Mouse (Mus musculus) forebrain, postnatal 0 days (tissue): ENCODE results near the gene Pax2. TPM values are rescaled to one million over a fixed set of nuclear protein-coding genes. Genes with fewer than 3 reads are reported as not detected.

Source experiments
- ATAC-seq: fragments of 200-750 bp; cut with Nextera tagmentation; 2 replicates; pipeline ENCODE4 v1.8.0; 2017; ENCODE audit warnings: mild to moderate bottlenecking, moderate library complexity
- DNase-seq: peaks from one replicate; pipeline ENCODE4 v3.0.0-alpha.2; 2015
- H3K27ac ChIP-seq: fragments of 300-500 bp; sonication (generic); 2 replicates; pipeline ENCODE4 v1.5.1; 2014; ENCODE audit warnings: low read depth, mild to moderate bottlenecking, antibody characterized with exemption, low read length, moderate library complexity, mixed read lengths
- H3K27me3 ChIP-seq: fragments of 300-500 bp; sonication (generic); 2 replicates; pipeline ENCODE4 v1.6.1; 2014; ENCODE audit warnings: mild to moderate bottlenecking, low read length, mixed read lengths; ENCODE audit not compliant: insufficient read depth
- H3K36me3 ChIP-seq: fragments of 300-500 bp; sonication (generic); 2 replicates; pipeline ENCODE4 v1.6.1; 2014; ENCODE audit warnings: mild to moderate bottlenecking, moderate library complexity; ENCODE audit not compliant: insufficient read depth
- H3K4me1 ChIP-seq: fragments of 300-500 bp; sonication (generic); 2 replicates; pipeline ENCODE4 v1.6.1; 2014; ENCODE audit warnings: antibody characterized with exemption; ENCODE audit not compliant: insufficient read depth
- H3K4me2 ChIP-seq: fragments of 300-500 bp; sonication (generic); 2 replicates; pipeline ENCODE4 v1.6.1; 2014; ENCODE audit warnings: low read depth, mild to moderate bottlenecking, moderate library complexity
- H3K4me3 ChIP-seq: fragments of 300-500 bp; sonication (generic); 2 replicates; pipeline ENCODE4 v1.5.1; 2014; ENCODE audit warnings: low read depth, low read length, mixed read lengths
- H3K9ac ChIP-seq: fragments of 300-500 bp; sonication (generic); 2 replicates; pipeline ENCODE4 v1.6.1; 2014; ENCODE audit warnings: mild to moderate bottlenecking
- H3K9me3 ChIP-seq: fragments of 300-500 bp; sonication (generic); 2 replicates; pipeline ENCODE4 v1.6.1; 2016; ENCODE audit warnings: low read length
- CTCF ChIP-seq: sonication (generic); IDR thresholded peaks from 2 replicates; pipeline ENCODE4 v1.5.1; 2016; ENCODE audit warnings: antibody characterized with exemption, control low read depth, low read depth
- whole genome bisulfite sequencing: fragments of 180-500 bp; shearing (Covaris S2); extraction: QIAGEN DNeasy Blood & Tissue Kit; methylation state at CpG from one replicate; pipeline ENCODE4 v1.1.7; 2014; 5-methylcytosine and 5-hydroxymethylcytosine counted together
- polyA plus RNA-seq: library from polyadenylated mRNA; unstranded; fragments of >200 nt; fragmentation: Nextera tagmentation; extraction: Ambion mirVana; gene quantifications from 2 replicates; pipeline ENCODE4 v1.2.1, GENCODE M21; 2015
- total RNA-seq: library from RNA; depleted of rRNA; stranded (reverse); fragments of >200 nt; gene quantifications from 2 replicates; pipeline ENCODE4 v1.2.3, GENCODE M21; 2014; rRNA removed

Pax2 gene
- total RNA-seq = 0.05 TPM in 1 of 2 replicates, not detected in the other
- 0.06 TPM in 2 replicates for polyA plus RNA-seq

DNA sequence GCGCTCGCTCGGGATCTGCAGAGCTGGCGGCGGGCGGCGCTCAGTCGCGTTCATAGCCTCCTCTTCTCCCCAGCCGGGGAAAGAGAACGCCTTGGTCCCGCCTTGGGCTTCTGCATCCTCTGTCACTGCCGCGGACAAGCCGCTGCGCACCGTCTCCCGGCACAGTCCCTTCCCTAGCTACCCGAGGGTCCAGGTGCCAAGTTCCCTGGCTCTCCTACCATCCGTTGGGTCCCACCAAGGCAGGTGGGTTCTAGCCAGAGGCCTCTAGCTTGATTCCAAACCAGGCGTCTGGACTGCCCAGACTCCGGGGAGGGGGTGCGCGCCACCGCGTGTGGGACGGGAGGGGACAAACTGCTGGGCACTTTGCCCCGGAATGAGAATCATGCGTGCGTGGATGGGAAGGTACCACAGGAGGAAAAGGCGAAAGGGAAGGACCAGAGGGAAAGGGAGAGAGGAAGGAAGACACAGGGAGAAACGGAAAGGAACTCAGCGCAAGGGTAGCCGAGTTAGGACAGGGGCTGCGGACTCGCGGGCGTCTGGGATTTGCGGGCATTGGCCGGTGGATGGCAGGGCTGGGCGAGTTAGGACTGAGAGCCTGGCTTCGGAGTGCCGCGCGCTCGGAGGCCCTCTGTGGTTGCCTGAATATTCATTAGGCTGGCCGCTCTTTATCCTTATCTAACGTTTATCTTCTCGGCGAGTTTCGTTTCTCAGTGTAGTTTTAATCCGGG is at the start of gene Pax2:
Gene Pax2, plus strand, starts transcription at position 353 of the 728 bp plus-strand sequence.
- no peak within 1 kb of the TSS for H3K9ac ChIP-seq
- H3K4me1 ChIP-seq = no peaks in the 10 kb centered on the region
- no peaks in the 10 kb centered on the region for H3K9me3 ChIP-seq
- peak within 1 kb of the TSS; percentile 25 for H3K4me3 ChIP-seq
- H3K27ac ChIP-seq = no peak within 1 kb of the TSS
- DNase-seq (no peak), ATAC-seq (0 out of 2 replicates have a peak, but pooled peaks have one; percentile 14)
- peak within 1 kb of the TSS; percentile 44 for H3K4me2 ChIP-seq
- TF ChIP-seq CTCF = no peak
- H3K27me3 ChIP-seq = peaks cover 70% of the 10 kb centered on the region
- 3% methylated on average over 49 of the region's 52 CpGs for WGBS
- H3K36me3 ChIP-seq = no peaks in the 10 kb centered on the region

GRCm38 (mm10) chr19:44708885-44709284 is 47.0 kb upstream of the Pax2 start:
- Histone ChIP-seq H3K4me2 (no peak overlapping the region), H3K4me3 (no peak overlapping the region), H3K36me3 (no peaks in the 10 kb centered on the region), H3K27ac (no peak overlapping the region), H3K9ac (no peak overlapping the region), H3K27me3 (no peaks in the 10 kb centered on the region), H3K9me3 (no peaks in the 10 kb centered on the region), H3K4me1 (no peaks in the 10 kb centered on the region)
- TF ChIP-seq CTCF = no peak
- no peak for DNase-seq
- 68% methylated on average over 3 of the region's 3 CpGs for WGBS
- ATAC-seq = no peak

DNA sequence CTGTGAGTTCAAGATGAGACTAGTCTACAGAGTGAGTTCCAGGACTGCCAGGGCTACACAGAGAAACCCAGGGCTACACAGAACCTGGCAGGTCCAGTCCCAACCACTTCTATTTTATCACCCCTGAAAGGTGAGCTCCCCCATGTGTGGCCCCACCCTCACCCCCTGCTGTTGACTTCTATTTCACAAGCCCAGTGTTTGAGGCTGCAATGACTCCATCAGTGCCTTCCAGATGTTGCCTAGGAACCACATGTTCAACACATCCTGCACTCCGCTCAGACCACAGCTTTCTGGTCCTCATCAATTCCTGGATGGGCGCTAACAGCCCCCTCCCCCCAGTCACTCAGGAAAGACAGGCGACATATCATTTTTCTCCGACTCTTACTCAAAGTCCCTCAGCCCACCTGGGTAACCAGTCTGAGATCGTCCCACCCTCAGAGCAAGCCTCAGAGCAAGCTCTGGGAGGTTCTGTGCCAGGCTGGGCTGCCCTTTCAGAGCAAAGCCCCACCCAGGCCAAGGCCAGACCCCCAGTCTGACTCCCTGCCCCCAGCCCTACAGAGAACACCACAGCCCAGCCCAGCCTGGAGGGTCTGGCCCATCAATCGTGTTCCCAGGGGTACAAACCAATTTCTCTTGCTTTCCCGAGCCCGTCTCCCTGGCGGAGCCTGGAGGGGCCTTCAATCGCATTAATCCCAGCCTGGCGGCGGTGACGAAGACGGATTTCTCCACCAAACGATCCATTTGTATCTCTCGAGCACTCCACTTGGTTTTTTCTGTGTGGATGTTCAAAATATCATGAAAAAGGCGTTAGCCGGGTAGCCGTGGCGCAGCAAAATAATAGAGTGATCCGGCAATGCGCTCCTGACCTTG is 38.9 kb upstream of the Pax2 start:
- ATAC-seq = no peak
- no peak overlapping the region for H3K9ac ChIP-seq
- TF ChIP-seq CTCF = no peak
- no peak overlapping the region for H3K27ac ChIP-seq
- H3K36me3 ChIP-seq = no peaks in the 10 kb centered on the region
- no peaks in the 10 kb centered on the region for H3K9me3 ChIP-seq
- DNase-seq = no peak
- H3K4me2 ChIP-seq = no peak overlapping the region
- no peak overlapping the region for H3K4me3 ChIP-seq
- peaks cover 28% of the 10 kb centered on the region for H3K27me3 ChIP-seq
- WGBS = 73% methylated on average over 22 of the region's 22 CpGs
- peaks cover 9% of the 10 kb centered on the region for H3K4me1 ChIP-seq

GRCm38 (mm10) chr19:44719292-44720193 is 36.3 kb upstream of the Pax2 start:
- TF ChIP-seq CTCF = no peak

GRCm38 (mm10) chr19:44720194-44720521 is 35.7 kb upstream of the Pax2 start:
- under 1% methylated on average over 28 of the region's 29 CpGs for WGBS
- ATAC-seq = no peak
- H3K36me3 ChIP-seq = no peaks in the 10 kb centered on the region
- no peak for TF ChIP-seq CTCF
- H3K4me1 ChIP-seq = peaks cover 12% of the 10 kb centered on the region
- H3K4me2 ChIP-seq = peak overlapping the region; percentile 73
- H3K9ac ChIP-seq = peak overlapping the region; percentile 43
- no peak overlapping the region for H3K27ac ChIP-seq
- peaks cover 53% of the 10 kb centered on the region for H3K27me3 ChIP-seq
- peak overlapping the region; percentile 33 for H3K4me3 ChIP-seq
- H3K9me3 ChIP-seq = no peaks in the 10 kb centered on the region
- no peak for DNase-seq

More at GRCm38 (mm10) chr19:44719292-44720193, 36.3 kb upstream of the Pax2 start:
- Histone ChIP-seq H3K27me3 (peaks cover 49% of the 10 kb centered on the region), H3K36me3 (no peaks in the 10 kb centered on the region), H3K4me3 (peak overlapping the region; percentile 33), H3K27ac (no peak overlapping the region), H3K9ac (peak overlapping the region; percentile 43), H3K9me3 (no peaks in the 10 kb centered on the region), H3K4me2 (peak overlapping the region; percentile 73), H3K4me1 (peaks cover 12% of the 10 kb centered on the region)
- DNase-seq (no peak), ATAC-seq (no peak)
- WGBS = 6% methylated on average over 30 of the region's 30 CpGs

DNA sequence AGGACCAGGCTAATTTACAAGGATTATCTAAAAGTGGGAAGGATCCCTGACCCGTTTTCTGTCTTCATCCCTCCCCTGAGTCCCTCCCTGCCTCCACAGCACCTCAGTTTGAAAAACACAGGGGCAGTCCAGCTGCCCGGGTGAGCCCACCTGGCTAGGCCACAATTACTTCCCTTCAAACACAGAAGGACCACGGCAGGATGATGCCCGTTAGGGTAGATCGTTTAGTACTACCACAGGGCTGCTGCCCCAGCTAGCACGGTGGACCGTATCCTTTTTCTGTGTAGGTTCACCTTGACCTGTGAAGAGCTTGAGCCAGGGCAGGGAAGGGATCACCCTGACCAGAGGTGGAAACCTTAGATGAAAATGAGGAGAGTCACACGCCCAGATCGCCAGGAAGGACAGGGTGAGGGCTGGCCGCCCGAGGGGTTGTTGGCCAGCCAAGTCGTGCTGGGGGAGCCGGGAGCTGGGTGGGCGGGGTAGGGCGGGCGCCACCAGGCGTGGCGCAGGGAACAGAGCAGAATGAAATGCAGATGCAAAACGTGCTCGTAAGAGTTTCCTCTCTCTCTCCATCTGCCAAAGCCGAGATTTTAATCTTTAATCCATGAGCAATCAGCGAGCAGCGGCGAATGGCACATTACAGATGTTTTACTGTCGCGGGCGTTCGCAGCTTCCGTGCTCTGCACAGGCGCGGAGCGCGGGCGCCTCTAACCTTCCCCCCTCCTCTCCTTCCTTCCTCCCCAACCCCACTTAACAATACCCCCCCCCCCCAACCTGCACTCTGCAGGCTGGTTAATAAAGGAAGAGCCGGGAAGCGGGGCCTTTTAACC is 32.0 kb upstream of the Pax2 start:
- peaks cover 63% of the 10 kb centered on the region for H3K27me3 ChIP-seq
- TF ChIP-seq CTCF = no peak
- no peak overlapping the region for H3K27ac ChIP-seq

More for the DNA sequence above, 32.0 kb upstream of the Pax2 start:
- H3K9ac ChIP-seq = peak overlapping the region; percentile 33; the same call in 1 of the 2 replicates
- DNase-seq (peak; percentile 48), ATAC-seq (peak; percentile 49)
- peak overlapping the region; percentile 46 for H3K4me2 ChIP-seq
- H3K36me3 ChIP-seq = no peaks in the 10 kb centered on the region
- no peaks in the 10 kb centered on the region for H3K9me3 ChIP-seq
- 3% methylated on average over 35 of the region's 36 CpGs for WGBS
- H3K4me1 ChIP-seq = peaks cover 12% of the 10 kb centered on the region
- peak overlapping the region; percentile 24 for H3K4me3 ChIP-seq
